19 mouse cellular contexts compared by ENCODE assay signal in the genomic region with DNA sequence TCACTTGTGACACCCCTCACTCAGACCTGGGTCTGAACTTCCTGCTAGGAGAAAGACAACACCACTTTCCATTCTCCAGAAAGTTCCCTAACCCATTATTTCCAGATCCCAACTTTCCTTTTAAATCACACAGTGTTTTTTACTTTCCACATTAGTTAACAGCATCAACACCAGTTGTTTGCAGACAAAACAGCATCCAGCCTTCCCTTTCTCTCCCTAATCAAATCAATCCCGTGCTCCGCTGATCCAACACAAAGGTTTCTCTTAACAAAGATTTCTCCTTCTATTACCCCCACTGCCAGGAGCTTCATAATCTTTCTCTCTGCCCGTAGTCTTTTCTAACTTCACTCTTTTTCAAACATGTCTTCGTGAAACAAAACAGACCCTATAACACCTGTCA. TPM values are rescaled to one million over a fixed set of nuclear protein-coding genes. Genes with fewer than 3 reads are reported as not detected.
"Had no signal": no experiment of that assay in that cellular context is flagged by ENCODE, and none has a peak within 500 bp of the region (broad histone marks: within the 10 kb centered on the region; RNA-seq: fewer than 3 reads in every experiment).

No protein-coding gene starts in this region.

- ATAC-seq: liver, postnatal 0 days; lung, postnatal 0 days; midbrain, embryonic 13.5 days had no signal

- H3K27ac ChIP-seq: kidney, postnatal 0 days; left cerebral cortex, adult 2 months; limb, embryonic 12.5 days; limb, embryonic 15.5 days; liver, embryonic 14.5 days; macrophage; midbrain, embryonic 13.5 days had no signal

- H3K27me3 ChIP-seq: limb, embryonic 12.5 days; limb, embryonic 15.5 days; midbrain, embryonic 13.5 days had no signal

- H3K9ac ChIP-seq: limb, embryonic 12.5 days; limb, embryonic 15.5 days; liver, embryonic 14.5 days; liver, postnatal 0 days; lung, embryonic 14.5 days; midbrain, embryonic 13.5 days had no signal

- H3K4me2 ChIP-seq: limb, embryonic 12.5 days; limb, embryonic 15.5 days; liver, embryonic 11.5 days; lung, embryonic 14.5 days; midbrain, embryonic 13.5 days had no signal

- H3K9me3 ChIP-seq: limb, embryonic 12.5 days; limb, embryonic 15.5 days; midbrain, embryonic 13.5 days had no signal

- H3K4me3 ChIP-seq: left cerebral cortex, adult 2 months; limb, embryonic 12.5 days; limb, embryonic 15.5 days; midbrain, embryonic 13.5 days had no signal

- H3K4me1 ChIP-seq: midbrain, embryonic 13.5 days had no signal

- H3K36me3 ChIP-seq: limb, embryonic 12.5 days; limb, embryonic 15.5 days; midbrain, embryonic 13.5 days had no signal

- DNase-seq: kidney, adult 2 months; kidney, postnatal 36 days; layer of hippocampus, postnatal 36 days; liver, postnatal 0 days; lung, embryonic 14.5 days; thymus, adult 2 months; thymus, postnatal 14 days; thymus, postnatal 4 days had no signal

RNA-seq across cellular contexts. Expression of gene Zpld1, which starts 32.5 kb away (rescaled TPM):
- polyA plus RNA-seq: liver, embryonic 11.5 days; liver, embryonic 14.5 days; liver, postnatal 0 days; lung, postnatal 0 days; macrophage; small intestine, adult 2 months; spleen, adult 2 months; thymus, adult 2 months had no signal
